Mouse (Mus musculus) testis, adult 2 months (tissue): ENCODE measurements around the gene Kcnj1.

Experiments
- CTCF ChIP-seq: fragments of 200-500 bp; IDR thresholded peaks from 2 replicates; pipeline ENCODE4 v1.5.1; 2012; ENCODE audit warnings: low read depth, mild to moderate bottlenecking, inconsistent platforms, low read length, moderate library complexity; ENCODE audit not compliant: control insufficient read depth, insufficient read depth, insufficient replicate concordance
- POLR2A ChIP-seq: fragments of 200-500 bp; IDR thresholded peaks from 2 replicates; pipeline ENCODE4 v1.6.1; 2012; ENCODE audit warnings: low read depth, mild to moderate bottlenecking, inconsistent platforms, low read length, moderate library complexity; ENCODE audit not compliant: control insufficient read depth

DNA sequence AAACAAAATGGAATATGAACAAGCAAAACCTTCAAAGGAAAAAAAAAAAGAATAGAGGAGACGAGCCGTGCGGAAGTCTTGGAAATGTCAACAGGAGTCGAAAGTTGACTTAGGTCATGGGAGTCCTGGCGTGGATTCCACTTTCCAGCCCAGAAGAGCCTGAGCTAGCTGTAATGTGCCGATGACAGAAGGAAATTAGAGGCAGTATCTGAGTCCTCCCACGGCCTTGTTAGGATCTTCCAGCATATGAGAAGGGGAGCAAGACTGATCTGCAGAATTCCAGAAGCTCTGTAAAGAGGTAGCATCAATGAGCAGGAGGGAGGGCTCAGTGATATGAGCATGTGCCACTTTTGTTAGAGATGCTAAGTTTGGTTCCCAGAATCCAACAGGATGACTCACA lies 3.7 kb downstream of the Kcnj1 start:
- TF ChIP-seq POLR2A (no peak), CTCF (no peak)
